Mouse (Mus musculus) forebrain, embryonic 13.5 days (tissue): ENCODE measurements at regions not wholly inside any gene's neighbourhood (a gene's known extent, or its start where the extent isn't known, plus 50 kb on each side); places are given as distances from the start of the nearest gene placed in this dataset.

Experiments used
- ATAC-seq: fragments of 200-750 bp; cut with Nextera tagmentation; 2 replicates; pipeline ENCODE4 v1.8.0; 2017
- H3K27ac ChIP-seq: fragments of 300-500 bp; sonication (generic); 2 replicates; pipeline ENCODE4 v1.5.1; 2015; ENCODE audit warnings: inconsistent platforms, mild to moderate bottlenecking, moderate library complexity
- H3K27me3 ChIP-seq: fragments of 300-500 bp; sonication (generic); 2 replicates; pipeline ENCODE4 v1.6.1; 2015; ENCODE audit warnings: mild to moderate bottlenecking, inconsistent platforms
- H3K36me3 ChIP-seq: fragments of 300-500 bp; sonication (generic); 2 replicates; pipeline ENCODE4 v1.6.1; 2015; ENCODE audit warnings: mild to moderate bottlenecking, inconsistent platforms; ENCODE audit not compliant: poor library complexity, severe bottlenecking
- H3K4me1 ChIP-seq: fragments of 300-500 bp; sonication (generic); 2 replicates; pipeline ENCODE4 v1.6.1; 2015; ENCODE audit warnings: inconsistent platforms
- H3K4me2 ChIP-seq: fragments of 300-500 bp; sonication (generic); 2 replicates; pipeline ENCODE4 v1.6.1; 2015; ENCODE audit warnings: inconsistent platforms, mild to moderate bottlenecking, moderate library complexity
- H3K4me3 ChIP-seq: fragments of 300-500 bp; sonication (generic); 2 replicates; pipeline ENCODE4 v1.5.1; 2015; ENCODE audit warnings: mild to moderate bottlenecking, inconsistent platforms
- H3K9ac ChIP-seq: fragments of 300-500 bp; sonication (generic); 2 replicates; pipeline ENCODE4 v1.6.1; 2015; ENCODE audit warnings: mild to moderate bottlenecking, inconsistent platforms
- H3K9me3 ChIP-seq: fragments of 300-500 bp; sonication (generic); replicated peaks from 2 replicates; pipeline ENCODE4 v1.6.1; 2016; ENCODE audit warnings: inconsistent platforms
- WGBS: fragments of 180-500 bp; shearing (Covaris S2); methylation state at CpG from one replicate; pipeline ENCODE4 v1.1.7; 2015; 5-methylcytosine and 5-hydroxymethylcytosine counted together

GRCm38 (mm10) chr2:83224018-83224417 is 280.6 kb downstream of the Fsip2 start:
- H3K36me3 ChIP-seq: no peaks in the 10 kb centered on the region
- ATAC-seq: no peak
- no peak overlapping the region for H3K9ac ChIP-seq
- H3K27ac ChIP-seq: no peak overlapping the region
- H3K4me3 ChIP-seq: no peak overlapping the region
- no peak overlapping the region for H3K4me2 ChIP-seq
- 79% methylated on average over 2 of the region's 2 CpGs for WGBS
- no peaks in the 10 kb centered on the region for H3K9me3 ChIP-seq
- no peaks in the 10 kb centered on the region for H3K4me1 ChIP-seq
- H3K27me3 ChIP-seq: no peaks in the 10 kb centered on the region

GRCm38 (mm10) chr2:83226198-83226597 is 282.8 kb downstream of the Fsip2 start:
- Histone ChIP-seq H3K9me3 (no peaks in the 10 kb centered on the region), H3K4me1 (no peaks in the 10 kb centered on the region), H3K36me3 (no peaks in the 10 kb centered on the region), H3K9ac (no peak overlapping the region), H3K4me3 (no peak overlapping the region), H3K27me3 (no peaks in the 10 kb centered on the region), H3K27ac (no peak overlapping the region), H3K4me2 (no peak overlapping the region)
- no peak for ATAC-seq
- 95% methylated on average over 5 of the region's 5 CpGs for WGBS

GRCm38 (mm10) chr2:83251173-83252101 is 308.0 kb downstream of the Fsip2 start:
- no peaks in the 10 kb centered on the region for H3K4me1 ChIP-seq
- no peak overlapping the region for H3K9ac ChIP-seq
- H3K9me3 ChIP-seq: no peaks in the 10 kb centered on the region
- ATAC-seq: no peak
- H3K27me3 ChIP-seq: no peaks in the 10 kb centered on the region
- H3K4me2 ChIP-seq: no peak overlapping the region
- 82% methylated on average over 6 of the region's 6 CpGs for WGBS
- no peaks in the 10 kb centered on the region for H3K36me3 ChIP-seq
- no peak overlapping the region for H3K27ac ChIP-seq
- H3K4me3 ChIP-seq: no peak overlapping the region

- no peaks in the 10 kb centered on the region for H3K27me3 ChIP-seq
- no peaks in the 10 kb centered on the region for H3K36me3 ChIP-seq
- no peak overlapping the region for H3K27ac ChIP-seq
- no peak overlapping the region for H3K4me3 ChIP-seq
- no peak overlapping the region for H3K4me2 ChIP-seq
- no peak for ATAC-seq
- no peak overlapping the region for H3K9ac ChIP-seq
- no peaks in the 10 kb centered on the region for H3K4me1 ChIP-seq
- 55% methylated on average over 2 of the region's 2 CpGs for WGBS
- no peaks in the 10 kb centered on the region for H3K9me3 ChIP-seq
Measured at GRCm38 (mm10) chr2:83256811-83257321, 313.4 kb downstream of the Fsip2 start.

GRCm38 (mm10) chr2:83258613-83259012 is 315.2 kb downstream of the Fsip2 start:
- ATAC-seq: no peak
- H3K36me3 ChIP-seq: no peaks in the 10 kb centered on the region
- H3K27ac ChIP-seq: no peak overlapping the region
- H3K9ac ChIP-seq: no peak overlapping the region
- H3K9me3 ChIP-seq: no peaks in the 10 kb centered on the region
- H3K27me3 ChIP-seq: no peaks in the 10 kb centered on the region
- H3K4me3 ChIP-seq: no peak overlapping the region
- no peaks in the 10 kb centered on the region for H3K4me1 ChIP-seq
- no peak overlapping the region for H3K4me2 ChIP-seq
- WGBS: 73% methylated on average over 3 of the region's 3 CpGs

GRCm38 (mm10) chr2:83303515-83303914 is 340.7 kb upstream of the Zc3h15 start:
- H3K9me3 ChIP-seq: no peaks in the 10 kb centered on the region
- WGBS: 61% methylated on average over 8 of the region's 8 CpGs
- H3K4me3 ChIP-seq: no peak overlapping the region
- H3K4me1 ChIP-seq: no peaks in the 10 kb centered on the region
- no peaks in the 10 kb centered on the region for H3K27me3 ChIP-seq
- ATAC-seq: no peak
- no peak overlapping the region for H3K4me2 ChIP-seq
- H3K9ac ChIP-seq: no peak overlapping the region
- H3K27ac ChIP-seq: no peak overlapping the region
- H3K36me3 ChIP-seq: no peaks in the 10 kb centered on the region

- no peaks in the 10 kb centered on the region for H3K27me3 ChIP-seq
- no peak overlapping the region for H3K4me3 ChIP-seq
- no peak overlapping the region for H3K4me2 ChIP-seq
- no peaks in the 10 kb centered on the region for H3K4me1 ChIP-seq
- H3K9ac ChIP-seq: no peak overlapping the region
- WGBS: 58% methylated on average over 5 of the region's 5 CpGs
- H3K27ac ChIP-seq: no peak overlapping the region
- peak; percentile 41; the same call in 1 of the 2 replicates for ATAC-seq
- no peaks in the 10 kb centered on the region for H3K36me3 ChIP-seq
- no peaks in the 10 kb centered on the region for H3K9me3 ChIP-seq
Measured at GRCm38 (mm10) chr2:83332056-83332769, 312.0 kb upstream of the Zc3h15 start.

GRCm38 (mm10) chr2:83332770-83333157 is 311.5 kb upstream of the Zc3h15 start:
- Histone ChIP-seq H3K9ac (no peak overlapping the region), H3K4me3 (no peak overlapping the region), H3K27ac (no peak overlapping the region), H3K36me3 (no peaks in the 10 kb centered on the region), H3K4me2 (no peak overlapping the region), H3K4me1 (no peaks in the 10 kb centered on the region), H3K27me3 (no peaks in the 10 kb centered on the region), H3K9me3 (no peaks in the 10 kb centered on the region)
- peak; percentile 71 for ATAC-seq
- WGBS: 35% methylated on average over 5 of the region's 5 CpGs

GRCm38 (mm10) chr2:83337364-83337763 is 306.9 kb upstream of the Zc3h15 start:
- no peak overlapping the region for H3K4me3 ChIP-seq
- H3K4me1 ChIP-seq: no peaks in the 10 kb centered on the region
- H3K4me2 ChIP-seq: no peak overlapping the region
- no peaks in the 10 kb centered on the region for H3K27me3 ChIP-seq
- no peaks in the 10 kb centered on the region for H3K9me3 ChIP-seq
- H3K27ac ChIP-seq: no peak overlapping the region
- no peaks in the 10 kb centered on the region for H3K36me3 ChIP-seq
- peak; percentile 51; the same call in 1 of the 2 replicates for ATAC-seq
- no peak overlapping the region for H3K9ac ChIP-seq
- 31% methylated on average over 4 of the region's 4 CpGs for WGBS

GRCm38 (mm10) chr2:83340168-83340567 is 304.1 kb upstream of the Zc3h15 start:
- no peak overlapping the region for H3K4me3 ChIP-seq
- no peaks in the 10 kb centered on the region for H3K27me3 ChIP-seq
- H3K36me3 ChIP-seq: no peaks in the 10 kb centered on the region
- no peaks in the 10 kb centered on the region for H3K4me1 ChIP-seq
- no peaks in the 10 kb centered on the region for H3K9me3 ChIP-seq
- no peak overlapping the region for H3K4me2 ChIP-seq
- 90% methylated on average over 6 of the region's 6 CpGs for WGBS
- no peak overlapping the region for H3K27ac ChIP-seq
- ATAC-seq: no peak
- no peak overlapping the region for H3K9ac ChIP-seq
